Mouse (Mus musculus) MEL (cell line): ENCODE data around the gene Fbn1. TPM values are rescaled to one million over a fixed set of nuclear protein-coding genes. Genes with fewer than 3 reads are reported as not detected.

ENCODE experiments used
- DNase-seq: peaks from one replicate; pipeline ENCODE4 v3.0.0; 2011; ENCODE audit warnings: low read depth, low spot score
- H3K27ac ChIP-seq: 2 replicates; pipeline ENCODE4 v1.5.1; 2012; ENCODE audit warnings: low read depth, mild to moderate bottlenecking, control low read depth, low read length, moderate library complexity; ENCODE audit not compliant: control insufficient read depth
- H3K27me3 ChIP-seq, 2 experiments: fragments of 150-350 bp in 1 of 2; sonication (generic) in 1 of 2; 2 replicates each; pipeline ENCODE4 v1.6.1; 2012; ENCODE audit warnings: low read length in 2 of 2, mild to moderate bottlenecking in 2 of 2, improper control_type of control experiment in 1 of 2, moderate library complexity in 1 of 2; ENCODE audit not compliant: insufficient read depth in 2 of 2, control insufficient read depth in 1 of 2
- H3K36me3 ChIP-seq, 2 experiments: 2 replicates each; pipeline ENCODE4 v1.6.1; 2012 to 2014; ENCODE audit warnings: low read length in 2 of 2, improper control_type of control experiment in 1 of 2, inconsistent platforms in 1 of 2, mild to moderate bottlenecking in 1 of 2; ENCODE audit not compliant: insufficient read depth in 2 of 2, control insufficient read depth in 1 of 2
- H3K4me1 ChIP-seq, 2 experiments: fragments of 150-350 bp in 1 of 2; sonication (generic) in 1 of 2; 2 replicates each; pipeline ENCODE4 v1.6.1; 2012; ENCODE audit warnings: low read length in 2 of 2, improper control_type of control experiment in 1 of 2, mild to moderate bottlenecking in 1 of 2; ENCODE audit not compliant: insufficient read depth in 2 of 2, control insufficient read depth in 1 of 2
- H3K4me3 ChIP-seq, 2 experiments: fragments of 150-350 bp in 1 of 2; sonication (generic) in 1 of 2; 2 replicates each; pipeline ENCODE4 v1.5.1; 2012; ENCODE audit warnings: low read depth in 2 of 2, low read length in 2 of 2, mild to moderate bottlenecking in 2 of 2, moderate library complexity in 2 of 2, control low read depth in 1 of 2, improper control_type of control experiment in 1 of 2; ENCODE audit not compliant: control insufficient read depth in 1 of 2, insufficient read depth in 1 of 2
- H3K79me2 ChIP-seq: 2 replicates; pipeline ENCODE4 v1.6.1; 2012; ENCODE audit warnings: mild to moderate bottlenecking, low read length, moderate library complexity; ENCODE audit not compliant: control insufficient read depth, poor library complexity, insufficient read depth
- H3K9ac ChIP-seq: 2 replicates; pipeline ENCODE4 v1.6.1; 2012; ENCODE audit warnings: low read depth, mild to moderate bottlenecking, control low read depth, low read length, moderate library complexity; ENCODE audit not compliant: control insufficient read depth, poor library complexity, severe bottlenecking
- H3K9me3 ChIP-seq: fragments of 150-350 bp; sonication (generic); replicated peaks from 2 replicates; pipeline ENCODE4 v1.6.1; 2012; ENCODE audit warnings: mild to moderate bottlenecking, low read length, improper control_type of control experiment, moderate library complexity; ENCODE audit not compliant: insufficient read depth
- BHLHE40 ChIP-seq: IDR thresholded peaks from 2 replicates; pipeline ENCODE4 v1.6.1; 2012; ENCODE audit warnings: low read depth, mild to moderate bottlenecking, inconsistent platforms, low read length, improper control_type of control experiment, borderline replicate concordance
- CHD1 ChIP-seq: IDR thresholded peaks from 2 replicates; pipeline ENCODE4 v1.6.1; 2012; ENCODE audit warnings: low read depth, mild to moderate bottlenecking, inconsistent platforms, low read length, improper control_type of control experiment
- ELF1 ChIP-seq: IDR thresholded peaks from 2 replicates; pipeline ENCODE4 v1.6.1; 2014; ENCODE audit warnings: low read depth, mild to moderate bottlenecking, inconsistent platforms, low read length, improper control_type of control experiment, moderate library complexity
- EP300 ChIP-seq, 2 experiments: IDR thresholded peaks; 2 replicates each; pipeline ENCODE4 v1.6.1; 2011; ENCODE audit warnings: improper control_type of control experiment in 2 of 2, low read length in 2 of 2, low read depth in 1 of 2, mild to moderate bottlenecking in 1 of 2
- ETS1 ChIP-seq: IDR thresholded peaks from 2 replicates; pipeline ENCODE4 v1.6.1; 2012; ENCODE audit warnings: low read depth, mild to moderate bottlenecking, inconsistent platforms, low read length, improper control_type of control experiment, moderate library complexity
- GATA1 ChIP-seq: IDR thresholded peaks from 2 replicates; pipeline ENCODE4 v1.6.1; 2011; ENCODE audit warnings: low read depth, low read length, improper control_type of control experiment
- HCFC1 ChIP-seq: IDR thresholded peaks from 2 replicates; pipeline ENCODE4 v1.6.1; 2012; ENCODE audit warnings: low read depth, mild to moderate bottlenecking, inconsistent platforms, low read length, improper control_type of control experiment, moderate library complexity
- KAT2A ChIP-seq: conservative IDR thresholded peaks from 2 replicates; pipeline ENCODE4 v1.6.1; 2012; ENCODE audit warnings: low read depth, low read length, improper control_type of control experiment, inconsistent platforms
- MAFK ChIP-seq: IDR thresholded peaks from 2 replicates; pipeline ENCODE4 v1.6.1; 2011; ENCODE audit warnings: low read depth, mild to moderate bottlenecking, low read length, improper control_type of control experiment, borderline replicate concordance
- MAZ ChIP-seq: IDR thresholded peaks from 2 replicates; pipeline ENCODE4 v1.6.1; 2012; ENCODE audit warnings: low read depth, mild to moderate bottlenecking, inconsistent platforms, low read length, improper control_type of control experiment
- MEF2A ChIP-seq: IDR thresholded peaks from 2 replicates; pipeline ENCODE4 v1.6.1; 2014; ENCODE audit warnings: low read depth, mild to moderate bottlenecking, inconsistent platforms, low read length, improper control_type of control experiment; ENCODE audit not compliant: poor library complexity, insufficient replicate concordance, severe bottlenecking; ENCODE audit errors: extremely low read depth
- MXI1 ChIP-seq: IDR thresholded peaks from 2 replicates; pipeline ENCODE4 v1.6.1; 2011; ENCODE audit warnings: mild to moderate bottlenecking, low read depth, low read length, improper control_type of control experiment
- MYB ChIP-seq: IDR thresholded peaks from 2 replicates; pipeline ENCODE4 v1.6.1; 2011; ENCODE audit warnings: mild to moderate bottlenecking, low read depth, low read length, improper control_type of control experiment
- NELFE ChIP-seq: IDR thresholded peaks from 2 replicates; pipeline ENCODE4 v1.6.1; 2011; ENCODE audit warnings: low read depth, low read length, improper control_type of control experiment
- NRF1 ChIP-seq: IDR thresholded peaks from 2 replicates; pipeline ENCODE4 v1.6.1; 2014; ENCODE audit warnings: low read depth, mild to moderate bottlenecking, inconsistent platforms, low read length, improper control_type of control experiment, moderate library complexity; ENCODE audit not compliant: poor library complexity, insufficient read depth, severe bottlenecking
- POLR2AphosphoS2 ChIP-seq: IDR thresholded peaks from 2 replicates; pipeline ENCODE4 v1.6.1; 2011; ENCODE audit warnings: low read length, improper control_type of control experiment
- POLR2AphosphoS5 ChIP-seq: IDR thresholded peaks from 2 replicates; pipeline ENCODE4 v1.6.1; 2012; ENCODE audit warnings: low read depth, borderline replicate concordance, mild to moderate bottlenecking, inconsistent platforms, low read length, moderate library complexity, mixed read lengths
- RAD21 ChIP-seq: IDR thresholded peaks from 2 replicates; pipeline ENCODE4 v1.6.1; 2011; ENCODE audit warnings: mild to moderate bottlenecking, low read depth, low read length, improper control_type of control experiment
- RCOR1 ChIP-seq: IDR thresholded peaks from 2 replicates; pipeline ENCODE4 v1.6.1; 2012; ENCODE audit warnings: low read depth, mild to moderate bottlenecking, inconsistent platforms, low read length, improper control_type of control experiment
- SIN3A ChIP-seq: IDR thresholded peaks from 2 replicates; pipeline ENCODE4 v1.6.1; 2012; ENCODE audit warnings: low read length, improper control_type of control experiment, inconsistent platforms
- SMC3 ChIP-seq: IDR thresholded peaks from 2 replicates; pipeline ENCODE4 v1.6.1; 2011; ENCODE audit warnings: low read depth, low read length, improper control_type of control experiment
- TCF12 ChIP-seq: IDR thresholded peaks from 2 replicates; pipeline ENCODE4 v1.6.1; 2014; ENCODE audit warnings: low read depth, mild to moderate bottlenecking, inconsistent platforms, low read length, improper control_type of control experiment, moderate library complexity
- UBTF ChIP-seq: IDR thresholded peaks from 2 replicates; pipeline ENCODE4 v1.6.1; 2012; ENCODE audit warnings: low read depth, mild to moderate bottlenecking, inconsistent platforms, low read length, improper control_type of control experiment, moderate library complexity, borderline replicate concordance; ENCODE audit not compliant: insufficient read depth
- USF1 ChIP-seq: IDR thresholded peaks from 2 replicates; pipeline ENCODE4 v1.6.1; 2014; ENCODE audit warnings: low read depth, mild to moderate bottlenecking, inconsistent platforms, low read length, improper control_type of control experiment, moderate library complexity
- USF2 ChIP-seq, 2 experiments: IDR thresholded peaks; 2 replicates each; pipeline ENCODE4 v1.6.1; 2011 to 2012; ENCODE audit warnings: improper control_type of control experiment in 2 of 2, low read length in 2 of 2, borderline replicate concordance in 1 of 2, inconsistent platforms in 1 of 2, low read depth in 1 of 2, mild to moderate bottlenecking in 1 of 2; ENCODE audit not compliant: insufficient read depth in 1 of 2
- ZC3H11A ChIP-seq: IDR thresholded peaks from 2 replicates; pipeline ENCODE4 v1.6.1; 2012; ENCODE audit warnings: low read depth, mild to moderate bottlenecking, inconsistent platforms, low read length, improper control_type of control experiment
- ZKSCAN1 ChIP-seq: IDR thresholded peaks from 2 replicates; pipeline ENCODE4 v1.6.1; 2012; ENCODE audit warnings: low read depth, mild to moderate bottlenecking, inconsistent platforms, low read length, improper control_type of control experiment, moderate library complexity
- ZMIZ1 ChIP-seq: IDR thresholded peaks from 2 replicates; pipeline ENCODE4 v1.6.1; 2012; ENCODE audit warnings: low read depth, mild to moderate bottlenecking, inconsistent platforms, low read length, improper control_type of control experiment, moderate library complexity
- ZNF384 ChIP-seq: IDR thresholded peaks from 2 replicates; pipeline ENCODE4 v1.6.1; 2012; ENCODE audit warnings: low read depth, mild to moderate bottlenecking, inconsistent platforms, low read length, improper control_type of control experiment
- polyA plus RNA-seq, 2 experiments: library from polyadenylated mRNA; stranded (reverse) in 1 of 2; unstranded in 1 of 2; fragments of >175 nt in 1 of 2; fragments of >200 nt in 1 of 2; gene quantifications; 2 replicates each; pipeline versions ENCODE4 v1.2.1 to v1.2.4; 2012; ENCODE audit warnings: low replicate concordance in 2 of 2, low read depth in 1 of 2; ENCODE audit not compliant: insufficient read length in 2 of 2, insufficient read depth in 1 of 2, missing spikeins in 1 of 2
- total RNA-seq: library from RNA; depleted of rRNA; stranded (reverse); fragments of 300-350 nt; gene quantifications from 2 replicates; pipeline ENCODE4 v1.2.3, GENCODE M21; 2012

Gene Fbn1
- total and polyA plus RNA-seq, 3 experiments, result 0.01 TPM; not detected in 2

DNA sequence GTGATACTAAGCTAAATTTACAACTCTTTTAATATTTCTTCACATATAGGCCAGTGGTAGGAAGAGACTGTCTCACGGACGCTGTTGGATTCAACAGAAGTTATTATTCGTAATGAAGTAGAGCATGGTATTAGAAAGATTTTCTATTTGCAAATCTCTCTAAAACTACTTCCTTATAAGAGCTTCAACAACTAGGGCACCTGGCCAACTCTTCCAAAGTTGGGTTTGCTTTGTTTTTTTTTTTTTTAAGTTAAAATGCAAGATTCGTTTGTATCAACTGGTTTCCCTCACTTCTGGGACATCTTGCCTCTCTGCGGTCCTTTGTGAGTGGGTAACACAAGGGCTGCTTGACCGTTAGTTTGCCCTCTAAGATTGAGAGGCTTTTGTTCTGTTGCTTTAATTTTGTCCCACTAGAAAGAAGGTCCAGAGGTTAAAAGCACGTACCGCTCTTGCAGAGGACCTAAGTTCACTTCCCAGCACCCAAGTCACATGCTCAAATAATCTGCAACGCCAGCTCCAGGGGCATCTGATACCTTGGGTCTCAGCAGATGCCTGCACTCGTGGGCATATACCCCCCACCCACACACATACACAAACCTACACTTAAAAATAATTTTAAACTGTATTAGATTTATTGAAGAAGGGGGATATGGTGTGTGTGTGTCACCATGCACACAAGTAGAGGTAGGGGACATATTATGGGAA is 91.1 kb downstream of the Fbn1 start:
- DNase-seq, result no peak
- H3K9me3 ChIP-seq, result no peaks in the 10 kb centered on the region
- H3K9ac ChIP-seq, result no peak overlapping the region
- H3K79me2 ChIP-seq, result no peaks in the 10 kb centered on the region
- H3K36me3 ChIP-seq, result no peaks in the 10 kb centered on the region
- H3K4me3 ChIP-seq, result no peak overlapping the region
- H3K4me1 ChIP-seq, result no peaks in the 10 kb centered on the region
- H3K27me3 ChIP-seq, result no peaks in the 10 kb centered on the region
- TF ChIP-seq UBTF (no peak), CHD1 (no peak), MAFK (no peak), ZC3H11A (no peak), NELFE (no peak), POLR2AphosphoS5 (no peak), HCFC1 (no peak), USF1 (no peak), ELF1 (no peak), MXI1 (no peak), GATA1 (no peak), RAD21 (no peak), EP300 (IDR thresholded peaks at IDR 0.05; ENCODE audit: low read depth in 1 of 2, low read length in 2 of 2) (no peak), KAT2A (no peak), MEF2A (no peak), TCF12 (no peak), ETS1 (no peak), BHLHE40 (no peak), SIN3A (no peak)
- no peak overlapping the region for H3K27ac ChIP-seq

- Histone ChIP-seq H3K36me3 (no peaks in the 10 kb centered on the region), H3K4me3 (no peak overlapping the region), H3K4me1 (no peaks in the 10 kb centered on the region), H3K9ac (no peak overlapping the region), H3K9me3 (no peaks in the 10 kb centered on the region), H3K27ac (no peak overlapping the region), H3K79me2 (no peaks in the 10 kb centered on the region), H3K27me3 (no peaks in the 10 kb centered on the region)
- DNase-seq, result no peak
- no peak for TF ChIP-seq NRF1
- no peak for TF ChIP-seq UBTF
- no peak for TF ChIP-seq MAFK
- TF ChIP-seq ZKSCAN1, result no peak
- no peak for TF ChIP-seq RAD21
- TF ChIP-seq KAT2A, result no peak
- no peak for TF ChIP-seq ZNF384
- no peak for TF ChIP-seq USF2 (IDR thresholded peaks at IDR 0.05; ENCODE audit: borderline replicate concordance in 1 of 2, insufficient read depth in 1 of 2, low read depth in 1 of 2, low read length in 2 of 2)
- TF ChIP-seq MYB, result no peak
- no peak for TF ChIP-seq HCFC1
- TF ChIP-seq POLR2AphosphoS2, result no peak
- TF ChIP-seq SMC3, result no peak
- no peak for TF ChIP-seq RCOR1
- TF ChIP-seq ZMIZ1, result no peak
- TF ChIP-seq TCF12, result no peak
- no peak for TF ChIP-seq SIN3A
- TF ChIP-seq MAZ, result no peak
Measured at GRCm38 (mm10) chr2:125412351-125412750, 95.4 kb downstream of the Fbn1 start.
